Mouse (Mus musculus) effector memory CD4-positive, alpha-beta T cell, adult 7 months (primary cell): ENCODE data around the gene Arid3c. TPM values are rescaled to one million over a fixed set of nuclear protein-coding genes. Genes with fewer than 3 reads are reported as not detected.

Source experiments
- polyA plus RNA-seq: library from polyadenylated mRNA; unstranded; fragments of 100-300 nt; shearing (Covaris generic); gene quantifications from one replicate; pipeline ENCODE4 v1.2.1, GENCODE M21; 2017

The Arid3c gene
- not detected for polyA plus RNA-seq

DNA sequence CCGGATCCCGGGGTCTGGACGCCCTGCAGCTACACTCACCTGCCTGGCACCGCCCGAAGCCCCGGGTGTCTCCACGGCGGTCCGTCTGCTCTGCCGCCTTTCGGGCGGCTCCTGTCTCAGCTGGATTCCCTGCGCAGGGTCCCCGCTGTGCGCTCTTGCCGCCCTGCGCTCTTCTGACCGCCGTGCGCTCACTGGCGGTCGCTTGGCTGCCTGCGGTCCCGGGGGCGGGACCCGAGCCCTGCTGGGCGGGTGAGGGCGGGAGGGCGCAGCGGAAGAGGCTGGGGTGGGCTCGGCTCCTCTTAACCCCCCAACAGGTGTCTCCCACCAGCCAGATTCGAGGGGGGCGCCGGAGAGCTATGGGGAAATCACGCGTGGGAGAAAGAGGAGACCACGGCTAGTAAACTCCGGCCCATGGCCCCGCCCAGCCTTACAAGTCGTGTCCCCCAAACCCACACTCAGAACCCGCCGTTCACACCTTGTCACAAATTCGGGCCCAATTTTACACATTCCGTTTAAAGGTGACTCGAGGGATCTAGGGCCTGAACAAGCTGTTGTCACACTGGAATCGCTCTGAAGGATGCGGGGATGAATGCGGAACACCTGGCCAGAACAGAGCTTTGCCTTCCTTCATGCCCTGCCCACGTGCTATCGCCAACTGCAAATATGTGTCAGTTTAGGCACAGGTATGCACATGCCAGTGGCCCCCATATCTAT, at the start of gene Arid3c:
Arid3c (minus strand) TSS at position 91 of the 714 bp plus-strand sequence.

GRCm38 (mm10) chr4:41774002-41774401, 43.1 kb upstream of the Arid3c start, which contains the start of gene Ccl27a:
TSS of gene Ccl27a (minus strand) at chr4:41774247.

DNA sequence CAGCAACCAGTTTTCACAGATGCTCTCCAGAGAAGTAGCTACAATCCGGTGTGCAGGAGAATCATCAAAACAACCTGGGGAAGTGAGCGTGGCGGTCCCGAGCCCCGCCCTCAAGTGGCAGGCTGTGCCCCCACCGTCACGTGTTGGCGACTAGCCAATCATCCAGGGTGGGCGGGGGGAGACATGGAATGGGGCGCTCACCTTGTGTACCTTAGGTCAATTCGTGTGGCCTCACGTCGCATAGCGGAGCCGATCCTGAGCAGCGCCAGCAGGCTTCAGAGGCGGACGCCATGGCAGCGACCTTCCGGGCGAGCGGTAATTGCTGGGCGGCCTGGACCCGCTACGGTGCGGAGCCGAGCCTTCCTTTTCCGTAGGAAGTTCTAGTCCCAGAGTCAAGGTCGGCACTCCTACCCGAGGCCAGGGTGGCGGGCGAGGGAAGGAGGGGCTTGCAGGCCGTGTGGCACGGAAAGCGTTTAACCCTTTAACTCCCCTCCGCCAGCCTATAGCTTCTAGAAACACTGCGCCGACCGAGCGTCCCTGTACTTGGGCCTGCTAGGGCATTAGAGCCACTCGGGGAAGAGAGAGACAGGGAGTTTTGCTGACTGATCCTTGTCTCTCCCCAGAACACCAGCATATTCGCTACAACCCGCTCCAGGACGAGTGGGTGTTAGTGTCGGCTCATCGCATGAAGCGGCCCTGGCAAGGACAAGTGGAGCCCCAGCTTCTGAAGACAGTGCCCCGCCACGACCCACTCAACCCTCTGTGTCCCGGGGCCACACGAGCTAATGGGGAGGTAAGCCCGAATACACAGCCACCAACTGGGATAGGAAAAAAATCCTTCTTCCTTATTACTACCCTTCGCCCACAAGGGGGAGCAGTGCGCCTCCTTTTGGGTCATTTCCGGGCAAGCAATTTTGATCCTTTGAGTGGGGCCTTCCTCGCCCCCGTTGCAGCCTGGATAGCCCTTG, 24.7 kb upstream of the Arid3c start, which contains the start of gene Sigmar1:
Sigmar1 (minus strand) TSS at position 820 of the 968 bp plus-strand sequence.

DNA sequence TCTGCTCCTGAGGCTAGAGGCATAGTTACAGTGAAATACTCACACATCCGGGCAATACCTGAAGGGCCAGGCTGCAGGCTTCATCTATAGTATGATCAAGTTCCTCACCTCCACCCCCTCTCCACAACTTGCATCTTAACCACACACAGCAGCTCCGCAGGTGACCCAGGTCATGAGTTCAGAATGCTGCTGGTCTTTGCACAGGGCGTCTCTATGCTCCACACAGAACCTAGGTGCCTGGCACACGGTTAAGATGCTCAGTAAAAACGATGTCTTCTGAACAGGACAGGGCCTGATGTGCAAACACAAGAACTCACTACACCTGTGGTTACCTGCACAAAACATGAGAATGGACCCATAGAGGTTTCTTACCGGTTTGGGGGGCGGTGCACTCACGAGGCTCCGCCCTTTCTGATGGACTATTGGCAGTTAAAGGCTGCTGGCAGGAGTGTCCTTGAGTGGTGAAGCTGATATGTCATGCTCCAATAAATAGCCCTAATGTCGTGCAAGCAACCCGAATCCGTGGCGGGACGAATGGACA, 23.9 kb upstream of the Arid3c start, which contains the start of gene Galt:
Galt (plus strand) TSS at position 432 of the 541 bp plus-strand sequence.

DNA sequence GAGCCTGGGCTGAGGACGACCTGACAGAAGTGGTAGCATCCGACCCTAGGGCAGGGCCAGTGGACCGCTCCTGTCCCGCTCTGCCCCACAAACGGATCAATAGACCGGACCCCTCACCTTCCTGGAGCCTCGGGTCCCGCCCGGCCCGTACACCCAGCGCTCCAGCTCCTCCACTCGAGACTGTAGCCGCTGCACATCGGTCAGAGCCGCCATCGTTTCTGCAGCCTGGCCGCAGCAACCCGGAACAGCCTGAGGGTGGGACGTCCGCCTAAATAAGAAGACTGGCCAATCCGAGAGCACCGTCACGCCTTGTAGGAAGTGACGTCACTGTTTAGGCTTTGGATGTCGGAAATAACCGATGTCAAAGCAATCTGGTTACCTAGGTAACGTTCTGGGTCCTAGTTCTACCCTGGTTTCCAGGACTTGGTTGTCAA, 8.0 kb downstream of the Arid3c start, which contains the start of gene Dctn3:
Dctn3 (minus strand) TSS at position 253 of the 434 bp plus-strand sequence.

DNA sequence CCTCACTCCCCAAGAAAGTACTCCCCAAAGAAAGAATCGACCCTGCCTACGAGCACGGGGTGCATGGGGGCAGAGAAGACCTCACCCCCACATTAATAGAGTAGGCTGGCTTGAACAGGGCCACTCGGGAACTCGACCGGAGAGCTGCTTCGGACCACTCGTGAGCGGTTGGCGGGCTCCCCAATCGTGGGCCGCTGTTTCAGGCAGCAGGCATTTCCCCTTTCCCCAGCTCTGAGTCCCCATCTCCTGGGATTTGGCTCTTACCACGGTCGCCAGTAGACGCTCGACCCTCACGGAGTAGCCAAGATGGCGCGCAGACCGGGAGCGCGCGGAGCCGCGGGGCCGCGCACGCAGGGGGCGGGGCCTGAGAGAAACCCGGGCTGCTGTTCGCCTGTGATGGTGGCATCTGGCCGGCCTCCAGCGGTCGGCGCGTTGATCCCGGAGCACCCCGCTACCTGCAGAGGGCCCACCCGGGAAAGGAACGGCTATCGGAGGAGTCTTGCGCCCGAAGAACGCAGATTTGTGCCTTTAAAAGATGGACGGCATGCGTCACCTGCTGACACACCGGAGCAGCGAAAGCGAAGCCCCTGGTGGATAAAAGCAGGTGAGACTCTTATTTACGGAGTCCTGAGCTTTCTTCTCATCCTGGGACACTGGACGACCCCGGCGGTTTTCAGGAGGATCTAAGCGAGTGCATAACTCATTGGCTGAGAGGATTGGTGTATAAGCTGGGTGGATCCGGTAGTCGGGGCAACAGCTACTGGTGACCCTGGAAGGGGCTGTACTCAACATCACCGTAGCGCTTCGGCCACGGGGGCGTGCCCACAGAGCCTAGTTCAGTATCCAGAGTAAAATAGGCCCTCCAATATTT, 17.5 kb downstream of the Arid3c start, which contains the start of gene Rpp25l:
Rpp25l (minus strand) TSS at position 338 of the 871 bp plus-strand sequence.

DNA sequence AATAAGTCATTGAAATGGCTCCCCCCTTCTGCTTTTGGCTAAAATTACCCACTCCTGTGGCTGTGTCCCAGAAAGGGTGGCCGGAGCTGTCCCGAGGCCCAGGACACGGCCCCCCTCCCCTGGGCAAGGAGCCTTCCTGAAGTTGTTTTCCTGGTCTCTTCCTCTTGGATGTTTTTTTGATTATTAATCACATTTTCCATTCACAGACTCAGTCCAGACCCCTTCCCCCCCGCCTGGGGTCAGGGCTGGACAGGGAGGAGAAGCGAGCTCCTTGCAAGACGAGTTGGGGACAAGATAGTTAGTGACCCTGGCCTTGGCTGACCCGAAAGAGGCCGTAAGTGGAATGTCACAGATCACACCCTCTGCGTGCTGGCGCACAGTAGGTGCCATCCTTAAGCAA, 31.2 kb downstream of the Arid3c start, which contains the start of gene Il11ra1:
Il11ra1 (plus strand) TSS at position 207 of the 400 bp plus-strand sequence.

DNA sequence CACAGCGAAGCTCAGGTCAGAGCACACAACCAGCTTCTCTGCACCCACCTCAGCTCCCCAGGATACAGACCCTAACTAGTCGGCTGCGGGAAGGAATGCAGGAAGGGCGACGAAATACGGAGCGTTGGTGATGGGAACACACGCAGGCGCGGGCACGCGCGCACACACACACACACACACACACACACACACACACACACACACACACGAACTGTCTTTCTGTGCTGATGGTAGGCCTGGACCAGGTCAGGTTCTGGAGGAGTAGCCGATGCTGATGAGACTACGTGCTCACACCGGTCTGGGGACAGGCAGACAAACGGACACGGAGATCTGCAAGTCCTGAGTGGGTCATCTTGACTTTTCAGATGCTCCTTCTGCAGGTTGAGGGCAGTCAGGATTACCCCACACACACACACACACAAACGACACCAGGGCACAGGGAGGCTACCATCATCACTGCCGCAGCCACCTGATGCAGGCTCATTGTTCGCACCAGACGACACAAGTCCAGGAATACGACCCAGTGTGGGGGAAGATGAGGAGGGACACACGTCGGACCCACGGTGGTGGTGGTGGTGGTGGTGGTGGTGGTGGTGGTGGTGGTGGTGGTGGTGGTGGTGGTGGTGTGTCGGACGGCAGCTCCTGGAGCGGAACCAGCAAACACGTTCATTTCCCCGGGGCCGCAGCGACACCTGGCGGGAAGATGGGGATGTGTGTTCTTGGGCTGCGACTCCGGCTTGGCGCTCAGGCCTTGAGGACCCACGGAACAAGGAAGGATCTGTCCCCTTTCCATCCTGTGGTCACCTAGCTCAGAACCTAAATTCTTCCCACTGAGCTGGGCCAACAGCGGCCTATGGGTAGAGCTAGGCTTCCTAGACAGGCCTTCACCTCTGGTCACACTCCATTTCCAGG, 33.8 kb downstream of the Arid3c start, which contains the start of gene Cntfr:
Cntfr (minus strand) TSS at position 160 of the 912 bp plus-strand sequence.

Other genes starting within 250 kb of the Arid3c start
- gene AI464131, start 228.1 kb downstream of the Arid3c start, polyA plus RNA-seq: 0.48 TPM
- not detected for gene 1110017D15Rik, start 213.8 kb downstream of the Arid3c start, polyA plus RNA-seq
- 5.5 TPM for gene Fam219a, start 161.6 kb downstream of the Arid3c start, polyA plus RNA-seq
- not detected for gene Dnaic1, start 161.4 kb downstream of the Arid3c start, polyA plus RNA-seq
- 0.80 TPM for gene Enho, start 90.8 kb downstream of the Arid3c start, polyA plus RNA-seq
- not detected for gene Cntfr, start 34.1 kb downstream of the Arid3c start, polyA plus RNA-seq
- gene Il11ra1, start 31.2 kb downstream of the Arid3c start, polyA plus RNA-seq: 6.0 TPM
- 22.3 TPM for gene Rpp25l, start 17.6 kb downstream of the Arid3c start, polyA plus RNA-seq
- 118 TPM for gene Dctn3, start 8.0 kb downstream of the Arid3c start, polyA plus RNA-seq
- 62.1 TPM for gene Galt, start 24.1 kb upstream of the Arid3c start, polyA plus RNA-seq
- gene Sigmar1, start 25.0 kb upstream of the Arid3c start, polyA plus RNA-seq: 23.5 TPM
- 7.6 TPM for gene Ccl27a, start 43.1 kb upstream of the Arid3c start, polyA plus RNA-seq
- not detected for gene Gm21541, start 172.5 kb upstream of the Arid3c start, polyA plus RNA-seq
- 2.8 TPM for gene Gm20878, start 210.4 kb upstream of the Arid3c start, polyA plus RNA-seq
- gene Fam205a4, start 234.9 kb upstream of the Arid3c start, polyA plus RNA-seq: not detected